Mouse (Mus musculus) MEL-GATA-1-ER (cell line): ENCODE measurements around the gene Cd19.
A peak's percentile ranks its signal among the peaks of the same experiment; 100 is the strongest.

Experiments
- DNase-seq: peaks from one replicate; pipeline ENCODE4 v3.0.0-alpha.2; 2012; ENCODE audit warnings: low read depth; ENCODE audit errors: extremely low read depth

The Cd19 gene

GRCm38 (mm10) chr7:126388185-126388584 is 26.5 kb downstream of the Cd19 start:
- DNase-seq: no peak

- DNase-seq: no peak
These were observed 31.1 kb downstream of the Cd19 start for GRCm38 (mm10) chr7:126383565-126383964.

- peak; percentile 91 for DNase-seq
These were observed 37.2 kb downstream of the Cd19 start, which contains the start of gene Spns1 for GRCm38 (mm10) chr7:126377278-126378158. TSS of gene Spns1 (minus strand) at chr7:126377450.

- no peak for DNase-seq
These were observed 37.8 kb downstream of the Cd19 start for GRCm38 (mm10) chr7:126376903-126377277.

GRCm38 (mm10) chr7:126375012-126375411 is 39.7 kb downstream of the Cd19 start:
- DNase-seq: no peak

GRCm38 (mm10) chr7:126374526-126374925 is 40.2 kb downstream of the Cd19 start:
- no peak for DNase-seq

GRCm38 (mm10) chr7:126373007-126373406 is 41.7 kb downstream of the Cd19 start:
- DNase-seq: no peak

- no peak for DNase-seq
These were observed 45.3 kb downstream of the Cd19 start, which contains the start of gene Lat for GRCm38 (mm10) chr7:126369393-126369792. TSS of gene Lat (minus strand) at chr7:126369570.

GRCm38 (mm10) chr7:126368367-126368766 is 46.3 kb downstream of the Cd19 start:
- no peak for DNase-seq

- no peak for DNase-seq
These were observed 47.1 kb downstream of the Cd19 start for GRCm38 (mm10) chr7:126367636-126368035.

- DNase-seq: no peak
These were observed 51.7 kb downstream of the Cd19 start for GRCm38 (mm10) chr7:126363038-126363437.

- DNase-seq: peak; percentile 73
These were observed 55.6 kb downstream of the Cd19 start for GRCm38 (mm10) chr7:126359049-126359448.
